Mouse (Mus musculus): ENCODE data around the gene Gcc2.

- no peak for TF ChIP-seq POLR2A (IDR thresholded peaks at IDR 0.05; ENCODE audit: borderline replicate concordance, insufficient read depth, low read length)
- TF ChIP-seq CTCF (IDR thresholded peaks at IDR 0.05; ENCODE audit: borderline replicate concordance, insufficient read depth, low read depth, low read length), result no peak
These were observed 592 bp upstream of the Gcc2 start for GRCm38 (mm10) chr10:58254635-58255175.

Data from cerebellum, adult 2 months (tissue).